Mouse (Mus musculus) granulocyte monocyte progenitor cell, adult 5-6 weeks (primary cell): ENCODE data around the gene Golt1b. TPM values are rescaled to one million over a fixed set of nuclear protein-coding genes. Genes with fewer than 3 reads are reported as not detected.

Experiments
- ATAC-seq: replicated peaks from 2 replicates; pipeline ENCODE4 v1.8.0; 2016; ENCODE audit warnings: mild to moderate bottlenecking, moderate TSS enrichment, inconsistent platforms; ENCODE audit not compliant: poor library complexity, severe bottlenecking
- total RNA-seq, 2 experiments: library from RNA; stranded (forward) in 1 of 2; stranded (reverse) in 1 of 2; fragments of 200-712, 200-1000 nt in 1 of 2; fragments of >200 nt in 1 of 2; fragmentation: Nextera tagmentation in 1 of 2; gene quantifications; 2 replicates each; pipeline ENCODE4 v1.2.3; 2014 to 2017

The Golt1b gene
- total RNA-seq, 2 experiments from 2014 or later: 32.9 to 35.3 TPM

DNA sequence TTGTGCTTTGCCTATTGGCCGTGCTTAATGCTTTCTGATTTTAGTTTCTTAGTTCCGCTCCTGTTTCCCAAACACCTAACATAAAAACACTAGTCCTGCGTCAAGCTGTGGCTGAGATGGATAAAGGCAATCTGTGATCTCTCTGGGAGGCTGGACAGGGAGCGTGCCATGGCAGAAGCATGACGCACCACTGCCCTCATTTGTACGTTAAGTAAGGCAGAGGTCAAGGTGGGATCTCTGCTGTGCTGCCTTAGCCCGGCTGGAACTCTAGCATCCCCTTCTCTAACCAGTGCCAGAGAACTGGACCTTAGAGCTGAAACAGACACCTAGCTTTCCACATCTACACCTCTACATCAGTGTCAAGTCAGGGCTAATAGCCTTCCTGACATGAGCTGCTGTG, 5.4 kb upstream of the Golt1b start:
- ATAC-seq: no peak

DNA sequence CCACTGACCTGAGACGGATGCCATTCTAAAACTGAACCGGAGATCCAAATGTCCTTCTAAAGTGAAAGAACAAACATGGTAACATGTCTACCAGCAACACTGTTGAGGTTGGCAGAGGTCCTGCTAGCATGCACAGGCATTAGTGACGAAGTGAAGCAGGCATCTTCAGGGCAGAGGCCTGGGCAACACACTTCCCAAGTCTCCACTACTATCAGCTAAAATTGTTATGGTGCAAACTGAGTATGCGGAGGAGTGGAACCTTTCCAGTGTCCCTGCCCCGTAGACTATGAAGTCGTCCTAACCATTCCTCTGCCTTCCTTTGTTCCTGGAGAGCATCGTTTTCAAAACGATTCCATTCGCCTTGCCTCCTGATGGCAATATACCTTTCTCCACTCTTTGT, 2.5 kb upstream of the Golt1b start:
- no peak for ATAC-seq

DNA sequence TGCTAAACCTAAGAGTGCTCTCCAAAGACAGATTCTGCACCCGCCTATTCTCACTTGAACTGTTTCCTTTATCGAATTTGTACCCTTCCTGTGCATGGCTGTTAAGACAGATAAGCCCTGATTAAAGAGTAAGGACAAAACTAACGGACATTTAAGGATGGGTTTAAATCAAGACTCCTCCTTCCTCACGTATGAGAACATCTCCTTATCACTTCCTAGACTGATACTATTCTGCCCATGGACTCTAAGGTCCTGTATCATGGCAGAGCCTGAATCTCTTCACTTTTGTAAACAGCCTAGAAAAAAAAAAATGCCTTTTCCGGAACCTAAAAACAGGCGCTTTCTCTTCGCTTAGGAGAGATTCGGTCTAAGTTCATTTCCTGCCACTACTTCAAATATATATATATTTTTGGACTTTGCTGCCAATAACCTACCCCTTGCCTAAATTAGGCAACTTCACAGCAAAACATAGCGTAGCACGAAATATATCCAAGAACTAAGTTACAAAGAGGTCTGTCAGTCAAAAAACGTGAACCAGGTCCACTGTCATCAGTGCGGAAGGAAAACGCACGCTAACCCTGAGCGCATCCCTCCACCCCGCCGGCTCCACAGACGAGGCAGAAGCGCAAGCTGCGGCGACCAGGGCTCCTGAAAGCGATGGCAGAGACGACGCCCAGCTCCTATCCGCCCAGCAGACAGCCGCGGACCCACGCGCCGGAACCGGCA, 573 bp upstream of the Golt1b start:
- ATAC-seq: no peak

DNA sequence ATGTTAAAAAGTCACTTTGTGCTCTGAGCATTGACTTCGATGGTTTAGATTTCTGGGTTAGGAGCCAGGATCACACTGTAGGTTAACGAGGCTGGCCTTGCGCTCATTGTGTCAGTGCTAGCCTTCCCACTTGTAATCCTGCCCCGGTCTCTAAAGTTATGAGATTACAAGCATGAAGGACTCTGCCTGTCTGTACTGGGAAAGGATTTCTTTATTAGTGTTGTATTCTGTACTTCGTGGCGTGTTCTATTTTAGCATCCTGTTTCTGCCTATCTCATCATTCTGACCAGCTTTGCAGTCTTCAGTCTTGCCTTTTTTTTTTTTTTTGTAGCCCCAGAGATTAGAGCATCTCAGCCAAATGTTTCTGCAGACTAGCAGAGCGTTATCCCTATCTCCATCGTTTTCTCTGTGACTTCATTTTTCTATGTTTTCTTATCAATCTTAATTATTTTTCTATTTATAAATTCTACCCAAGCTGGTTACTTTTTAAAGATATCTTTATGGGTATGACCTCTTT, 792 bp downstream of the Golt1b start:
- no peak for ATAC-seq

- ATAC-seq: no peak
Measured at GRCm38 (mm10) chr6:142389101-142389500, 2.1 kb downstream of the Golt1b start.

GRCm38 (mm10) chr6:142392312-142392711, 5.3 kb downstream of the Golt1b start:
- ATAC-seq: no peak

GRCm38 (mm10) chr6:142394669-142395068, 7.6 kb downstream of the Golt1b start:
- ATAC-seq: no peak

- ATAC-seq: no peak
Measured at GRCm38 (mm10) chr6:142395756-142396155, 8.7 kb downstream of the Golt1b start.

- ATAC-seq: no peak
Measured at GRCm38 (mm10) chr6:142411140-142411539, 24.1 kb downstream of the Golt1b start.

DNA sequence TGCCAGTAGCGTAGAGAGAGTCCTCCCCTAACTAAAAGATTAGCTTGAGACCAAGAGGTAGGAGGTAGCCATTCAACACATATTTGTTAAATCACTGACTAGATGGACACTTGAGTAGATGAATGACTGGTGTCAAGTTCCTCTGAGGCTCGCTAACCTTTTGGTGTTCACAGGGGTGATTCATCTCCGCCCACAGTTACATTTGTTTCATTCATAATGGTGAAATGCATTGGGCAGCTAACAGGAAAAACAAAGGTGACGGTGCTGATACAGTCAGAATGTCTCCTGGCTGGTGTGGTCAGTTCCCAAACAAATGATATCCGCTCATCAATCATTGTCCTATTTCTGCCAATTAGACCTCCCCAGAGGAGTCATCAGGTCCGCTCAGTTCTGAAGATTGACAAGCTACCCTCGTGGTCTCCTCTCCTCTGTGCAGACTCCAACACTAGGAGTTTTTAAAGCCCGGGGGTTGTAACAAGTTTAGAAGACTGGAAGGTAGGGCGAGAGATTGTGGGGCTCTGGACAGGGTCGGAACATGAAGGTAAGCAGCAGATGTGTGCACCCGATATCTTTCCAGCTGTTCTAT, 26.0 kb downstream of the Golt1b start, which contains the start of gene Spx:
Gene Spx (plus strand): TSS at position 536 of the 586 bp plus-strand sequence.
- ATAC-seq: no peak

DNA sequence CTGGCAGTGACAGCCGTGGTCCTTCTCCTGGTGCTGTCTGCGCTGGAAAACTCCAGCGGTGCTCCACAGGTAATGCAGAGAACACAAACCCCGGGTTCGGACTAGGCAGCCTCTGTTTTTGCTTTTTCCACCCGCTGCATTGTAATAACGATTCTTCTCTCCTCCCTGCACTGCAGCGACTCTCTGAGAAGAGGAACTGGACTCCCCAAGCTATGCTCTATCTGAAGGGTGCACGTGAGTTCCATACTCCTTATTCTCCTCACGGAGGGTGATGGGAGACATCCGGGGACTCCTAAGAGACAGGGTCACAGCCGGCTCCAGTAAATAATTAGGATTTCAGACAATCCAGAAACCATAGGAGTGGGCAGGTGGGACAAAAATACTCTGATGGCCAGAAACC, 26.8 kb downstream of the Golt1b start:
- ATAC-seq: peak; percentile 65

DNA sequence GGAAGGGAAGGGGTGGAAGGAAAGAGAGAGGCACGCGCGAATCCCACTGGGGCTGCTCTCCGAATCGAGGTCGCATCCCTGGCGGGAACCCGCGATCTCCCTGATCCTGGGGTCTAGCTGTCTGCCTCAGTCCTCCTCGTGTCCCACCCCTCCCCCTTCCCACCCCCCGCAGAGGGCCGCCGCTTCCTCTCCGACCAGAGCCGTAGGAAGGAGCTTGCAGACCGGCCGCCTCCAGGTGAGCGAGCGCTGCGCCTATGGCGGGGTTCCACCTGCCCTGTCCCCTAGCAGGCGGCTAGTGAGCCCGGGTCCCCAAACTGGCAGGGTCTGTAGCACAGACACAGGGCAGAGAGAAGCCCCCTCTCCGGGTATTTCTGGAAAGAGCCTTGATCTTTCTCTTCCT, 27.6 kb downstream of the Golt1b start:
- 0 out of 2 replicates have a peak, but pooled peaks have one; percentile 9 for ATAC-seq

GRCm38 (mm10) chr6:142424976-142425375, 38.0 kb downstream of the Golt1b start:
- ATAC-seq: no peak

DNA sequence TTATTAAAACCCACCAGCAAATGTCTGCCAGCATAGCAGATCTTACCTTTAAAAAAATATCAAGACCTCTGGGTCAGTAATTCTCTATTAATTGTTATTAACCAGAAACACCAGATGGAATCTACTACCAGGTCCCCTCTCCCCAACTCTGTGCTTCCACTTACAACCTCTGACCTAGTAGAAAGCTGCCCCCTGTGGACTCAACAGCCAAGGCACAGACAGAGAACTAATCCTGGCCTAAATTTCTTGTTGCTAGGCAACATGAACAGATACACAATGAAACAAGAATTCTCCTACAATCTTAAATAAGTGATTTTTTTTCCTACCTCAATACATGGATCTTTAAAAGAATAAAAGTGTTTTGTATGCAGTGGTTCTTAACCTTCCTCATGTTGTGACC, 42.1 kb downstream of the Golt1b start:
- ATAC-seq: no peak

DNA sequence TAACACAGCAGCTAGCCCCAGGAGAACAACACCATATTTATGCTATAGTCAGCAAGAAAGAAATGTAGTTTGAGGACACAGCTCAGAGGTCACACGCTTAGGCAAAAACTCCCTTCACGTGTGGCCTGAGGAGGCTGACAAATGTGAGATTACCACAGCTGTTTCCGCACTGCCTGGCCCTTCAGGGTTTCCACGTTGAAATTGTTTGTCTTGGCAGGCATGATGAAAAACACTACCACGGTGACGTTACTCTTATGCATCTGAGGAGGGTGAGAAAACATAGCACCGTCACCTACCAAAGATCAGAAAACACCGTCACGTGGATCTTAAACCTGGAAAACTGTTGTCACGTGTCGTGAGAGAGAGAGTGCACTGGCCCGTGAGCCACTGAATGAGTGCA, 64.4 kb downstream of the Golt1b start:
- no peak for ATAC-seq

GRCm38 (mm10) chr6:142453311-142453710, 66.3 kb downstream of the Golt1b start:
- ATAC-seq: peak; percentile 81

Other genes starting within 250 kb of the Golt1b start
- not detected in 2 replicates for gene Slco1a6, start 178.7 kb upstream of the Golt1b start, total RNA-seq (2014; fragmentation: Nextera tagmentation)
- not detected in 2 replicates for gene Slco1a6, start 178.7 kb upstream of the Golt1b start, total RNA-seq (2017)
- gene Iapp, start 88.8 kb upstream of the Golt1b start, total RNA-seq (2014; fragmentation: Nextera tagmentation): not detected in 2 replicates
- not detected in 2 replicates for gene Iapp, start 88.8 kb upstream of the Golt1b start, total RNA-seq (2017)
- not detected in 2 replicates for gene Slco1a5, start 64.2 kb upstream of the Golt1b start, total RNA-seq (2014; fragmentation: Nextera tagmentation)
- not detected in 2 replicates for gene Slco1a5, start 64.2 kb upstream of the Golt1b start, total RNA-seq (2017)
- 9.3 and 11.6 TPM in 2 replicates for gene Pyroxd1, start 41.6 kb upstream of the Golt1b start, total RNA-seq (2014; fragmentation: Nextera tagmentation)
- 14.0 and 15.3 TPM in 2 replicates for gene Pyroxd1, start 41.6 kb upstream of the Golt1b start, total RNA-seq (2017)
- gene Recql, start 134 bp upstream of the Golt1b start, total RNA-seq (2014; fragmentation: Nextera tagmentation): 44.0 and 62.4 TPM in 2 replicates
- gene Recql, start 134 bp upstream of the Golt1b start, total RNA-seq (2017): 35.8 and 45.6 TPM in 2 replicates
- not detected in 2 replicates for gene Spx, start 26.2 kb downstream of the Golt1b start, total RNA-seq (2014; fragmentation: Nextera tagmentation)
- gene Spx, start 26.2 kb downstream of the Golt1b start, total RNA-seq (2017): 0.09 TPM in 1 of 2 replicates, not detected in the other
- gene Gys2, start 85.9 kb downstream of the Golt1b start, total RNA-seq (2014; fragmentation: Nextera tagmentation): not detected in 2 replicates
- gene Gys2, start 85.9 kb downstream of the Golt1b start, total RNA-seq (2017): not detected in 2 replicates
- 64.1 and 67.3 TPM in 2 replicates for gene Ldhb, start 120.7 kb downstream of the Golt1b start, total RNA-seq (2014; fragmentation: Nextera tagmentation)
- gene Ldhb, start 120.7 kb downstream of the Golt1b start, total RNA-seq (2017): 41.2 and 42.4 TPM in 2 replicates
- gene Kcnj8, start 184.4 kb downstream of the Golt1b start, total RNA-seq (2014; fragmentation: Nextera tagmentation): not detected in 2 replicates
- not detected in 2 replicates for gene Kcnj8, start 184.4 kb downstream of the Golt1b start, total RNA-seq (2017)